Mouse (Mus musculus): ENCODE results near the gene Xlr4c. TPM values are rescaled to one million over a fixed set of nuclear protein-coding genes. Genes with fewer than 3 reads are reported as not detected.
"Not testable (repeated sequence)": the region's sequence is repeated elsewhere in the genome, so short reads cannot be mapped to it uniquely, and the experiment has no call there.

Xlr4c gene
- polyA plus RNA-seq, 1 experiment from 2014 or later = 0.50 TPM

GRCm38 (mm10) chrX:73225365-73225764 is 17.6 kb downstream of the Xlr4c start:
- no peak overlapping the region for H3K9ac ChIP-seq (replicated peaks; ENCODE audit: low read depth)
- no peak for TF ChIP-seq EP300 (IDR thresholded peaks at IDR 0.05)
- H3K4me1 ChIP-seq (ENCODE audit: insufficient read depth, low read depth, low read length) = no peaks in the 10 kb centered on the region
- ATAC-seq = no peak
- H3K4me3 ChIP-seq (ENCODE audit: low read depth, low read length) = no peak overlapping the region
- H3K27ac ChIP-seq (ENCODE audit: low read length) = no peak overlapping the region
- no peaks in the 10 kb centered on the region for H3K36me3 ChIP-seq (ENCODE audit: insufficient read depth, low read length)
- no peaks in the 10 kb centered on the region for H3K9me3 ChIP-seq (ENCODE audit: low read length)
- WGBS = 30% methylated on average over 1 of the region's 1 CpGs
- no peak overlapping the region for H3K4me2 ChIP-seq (replicated peaks; ENCODE audit: low read depth, low read length)
- DNase-seq (ENCODE audit: low spot score) = peak; percentile 2
- 0 out of 2 replicates have a peak, but pooled peaks cover 2% of the 10 kb centered on the region for H3K27me3 ChIP-seq (replicated peaks; ENCODE audit: insufficient read depth, low read length)

- H3K27me3 ChIP-seq (replicated peaks; ENCODE audit: insufficient read depth, low read length); H3K36me3 ChIP-seq (ENCODE audit: insufficient read depth, low read length); DNase-seq (ENCODE audit: low spot score); H3K4me2 ChIP-seq (replicated peaks; ENCODE audit: low read depth, low read length); H3K4me3 ChIP-seq (ENCODE audit: low read depth, low read length); H3K9me3 ChIP-seq (ENCODE audit: low read length); H3K4me1 ChIP-seq (ENCODE audit: insufficient read depth, low read depth, low read length); H3K9ac ChIP-seq (replicated peaks; ENCODE audit: low read depth); H3K27ac ChIP-seq (ENCODE audit: low read length); ATAC-seq: not testable (repeated sequence)
- WGBS = 55% methylated on average over 8 of the region's 19 CpGs
Observed at GRCm38 (mm10) chrX:73213819-73214564, 28.9 kb downstream of the Xlr4c start, which contains the start of gene Xlr4b. Xlr4b (plus strand) TSS chrX:73214333.

GRCm38 (mm10) chrX:73191934-73192333 is 51.0 kb downstream of the Xlr4c start, which contains the start of gene Xlr3b:
Xlr3b (plus strand) TSS chrX:73192207.
- H3K36me3 ChIP-seq (ENCODE audit: insufficient read depth, low read length); H3K4me1 ChIP-seq (ENCODE audit: insufficient read depth, low read depth, low read length); H3K9ac ChIP-seq (replicated peaks; ENCODE audit: low read depth); H3K4me3 ChIP-seq (ENCODE audit: low read depth, low read length); H3K4me2 ChIP-seq (replicated peaks; ENCODE audit: low read depth, low read length); H3K9me3 ChIP-seq (ENCODE audit: low read length); H3K27ac ChIP-seq (ENCODE audit: low read length); H3K27me3 ChIP-seq (replicated peaks; ENCODE audit: insufficient read depth, low read length): not testable (repeated sequence)
- ATAC-seq (peak; percentile 14; the same call in 1 of the 2 replicates), DNase-seq (ENCODE audit: low spot score) (peak; percentile 4)
- 80% methylated on average over 7 of the region's 12 CpGs for WGBS

Other genes with a start within 250 kb of the Xlr4c start
- 0.05 and 0.10 TPM in 2 replicates for gene Pnma5, start 206.0 kb downstream of the Xlr4c start, polyA plus RNA-seq (2015; fragmentation: Nextera tagmentation; extraction: Ambion mirVana)
- not detected in 2 replicates for gene Pnma3, start 178.3 kb downstream of the Xlr4c start, polyA plus RNA-seq (2015; fragmentation: Nextera tagmentation; extraction: Ambion mirVana)
- 0.36 and 0.69 TPM in 2 replicates for gene Xlr4a, start 160.7 kb downstream of the Xlr4c start, polyA plus RNA-seq (2015; fragmentation: Nextera tagmentation; extraction: Ambion mirVana)
- gene Xlr3a, start 146.0 kb downstream of the Xlr4c start, polyA plus RNA-seq (2015; fragmentation: Nextera tagmentation; extraction: Ambion mirVana) = 0.32 and 0.74 TPM in 2 replicates
- gene Gm14685, start 126.1 kb downstream of the Xlr4c start, polyA plus RNA-seq (2015; fragmentation: Nextera tagmentation; extraction: Ambion mirVana) = 0.15 and 0.42 TPM in 2 replicates
- not detected in 2 replicates for gene Xlr5b, start 94.3 kb downstream of the Xlr4c start, polyA plus RNA-seq (2015; fragmentation: Nextera tagmentation; extraction: Ambion mirVana)
- 0.13 TPM in 1 of 2 replicates, not detected in the other for gene DXBay18, start 93.7 kb downstream of the Xlr4c start, polyA plus RNA-seq (2015; fragmentation: Nextera tagmentation; extraction: Ambion mirVana)
- not detected in 2 replicates for gene Spin2d, start 66.1 kb downstream of the Xlr4c start, polyA plus RNA-seq (2015; fragmentation: Nextera tagmentation; extraction: Ambion mirVana)
- 1.7 and 3.7 TPM in 2 replicates for gene Xlr3b, start 50.9 kb downstream of the Xlr4c start, polyA plus RNA-seq (2015; fragmentation: Nextera tagmentation; extraction: Ambion mirVana)
- 0.19 and 0.78 TPM in 2 replicates for gene Xlr4b, start 28.8 kb downstream of the Xlr4c start, polyA plus RNA-seq (2015; fragmentation: Nextera tagmentation; extraction: Ambion mirVana)
- gene F8a, start 14.8 kb downstream of the Xlr4c start, polyA plus RNA-seq (2015; fragmentation: Nextera tagmentation; extraction: Ambion mirVana) = 15.4 and 16.1 TPM in 2 replicates
- not detected in 2 replicates for gene Xlr3c, start 22.3 kb upstream of the Xlr4c start, polyA plus RNA-seq (2015; fragmentation: Nextera tagmentation; extraction: Ambion mirVana)
- gene Xlr5a, start 49.8 kb upstream of the Xlr4c start, polyA plus RNA-seq (2015; fragmentation: Nextera tagmentation; extraction: Ambion mirVana) = not detected in 2 replicates
- gene Xlr5c, start 49.8 kb upstream of the Xlr4c start, polyA plus RNA-seq (2015; fragmentation: Nextera tagmentation; extraction: Ambion mirVana) = not detected in 2 replicates
- gene Gm45015, start 93.7 kb upstream of the Xlr4c start, polyA plus RNA-seq (2015; fragmentation: Nextera tagmentation; extraction: Ambion mirVana) = not detected in 2 replicates
- gene Zfp275, start 99.5 kb upstream of the Xlr4c start, polyA plus RNA-seq (2015; fragmentation: Nextera tagmentation; extraction: Ambion mirVana) = 3.6 and 4.3 TPM in 2 replicates
- not detected in 2 replicates for gene Gm18336, start 155.6 kb upstream of the Xlr4c start, polyA plus RNA-seq (2015; fragmentation: Nextera tagmentation; extraction: Ambion mirVana)
- gene Zfp92, start 168.0 kb upstream of the Xlr4c start, polyA plus RNA-seq (2015; fragmentation: Nextera tagmentation; extraction: Ambion mirVana) = 0.07 TPM in 1 of 2 replicates, not detected in the other
- 0.27 TPM in 1 of 2 replicates, not detected in the other for gene Trex2, start 192.2 kb upstream of the Xlr4c start, polyA plus RNA-seq (2015; fragmentation: Nextera tagmentation; extraction: Ambion mirVana)
- 31.8 and 32.3 TPM in 2 replicates for gene Haus7, start 215.9 kb upstream of the Xlr4c start, polyA plus RNA-seq (2015; fragmentation: Nextera tagmentation; extraction: Ambion mirVana)
- 175 and 176 TPM in 2 replicates for gene Bgn, start 240.5 kb upstream of the Xlr4c start, polyA plus RNA-seq (2015; fragmentation: Nextera tagmentation; extraction: Ambion mirVana)

Measured in lung, postnatal 0 days (tissue).